Mouse (Mus musculus) neural tube, embryonic 14.5 days (tissue): ENCODE measurements around the gene March11. TPM values are rescaled to one million over a fixed set of nuclear protein-coding genes. Genes with fewer than 3 reads are reported as not detected.

Source experiments
- ATAC-seq: fragments of 200-750 bp; cut with Nextera tagmentation; 2 replicates; pipeline ENCODE4 v1.8.0; 2017; ENCODE audit warnings: low read depth, mild to moderate bottlenecking, moderate TSS enrichment, moderate library complexity
- H3K27ac ChIP-seq: fragments of 300-500 bp; sonication (generic); 2 replicates; pipeline ENCODE4 v1.5.1; 2014; ENCODE audit warnings: low read depth, mild to moderate bottlenecking, control low read depth, low read length, moderate library complexity, mixed read lengths
- H3K27me3 ChIP-seq: fragments of 300-500 bp; sonication (generic); 2 replicates; pipeline ENCODE4 v1.6.1; 2014; ENCODE audit warnings: low read length; ENCODE audit not compliant: control insufficient read depth, insufficient read depth
- H3K36me3 ChIP-seq: fragments of 300-500 bp; sonication (generic); 2 replicates; pipeline ENCODE4 v1.6.1; 2014; ENCODE audit warnings: low read length, mixed read lengths; ENCODE audit not compliant: control insufficient read depth, insufficient read depth
- H3K4me1 ChIP-seq: fragments of 300-500 bp; sonication (generic); 2 replicates; pipeline ENCODE4 v1.6.1; 2014; ENCODE audit warnings: low read length; ENCODE audit not compliant: control insufficient read depth, insufficient read depth
- H3K4me2 ChIP-seq: fragments of 300-500 bp; sonication (generic); 2 replicates; pipeline ENCODE4 v1.6.1; 2014; ENCODE audit warnings: mild to moderate bottlenecking, low read depth, low read length, control low read depth
- H3K4me3 ChIP-seq: fragments of 300-500 bp; sonication (generic); 2 replicates; pipeline ENCODE4 v1.5.1; 2014; ENCODE audit warnings: low read depth, low read length, control low read depth, mixed read lengths
- H3K9ac ChIP-seq: fragments of 300-500 bp; sonication (generic); replicated peaks from 2 replicates; pipeline ENCODE4 v1.6.1; 2014; ENCODE audit warnings: low read depth, mild to moderate bottlenecking, control low read depth, low read length, mixed read lengths
- H3K9me3 ChIP-seq: fragments of 300-500 bp; sonication (generic); 2 replicates; pipeline ENCODE4 v1.6.1; 2016; ENCODE audit warnings: low read length; ENCODE audit not compliant: control insufficient read depth
- WGBS: fragments of 180-500 bp; shearing (Covaris S2); extraction: QIAGEN DNeasy Blood & Tissue Kit; methylation state at CpG from one replicate; pipeline ENCODE4 v1.1.7; 2014; 5-methylcytosine and 5-hydroxymethylcytosine counted together
- polyA plus RNA-seq: library from polyadenylated mRNA; unstranded; fragments of >200 nt; fragmentation: Nextera tagmentation; extraction: Ambion mirVana; gene quantifications from 2 replicates; pipeline ENCODE4 v1.2.1, GENCODE M21; 2014

The March11 gene
- polyA plus RNA-seq, 1 experiment from 2014 or later = 16.1 TPM

- Histone ChIP-seq H3K36me3 (no peaks in the 10 kb centered on the region), H3K9ac (peak overlapping the region; percentile 76), H3K4me3 (peak overlapping the region; percentile 72), H3K4me1 (no peaks in the 10 kb centered on the region), H3K27ac (peak overlapping the region; percentile 90), H3K27me3 (0 out of 2 replicates have a peak, but pooled peaks cover 2% of the 10 kb centered on the region), H3K4me2 (peak overlapping the region; percentile 85), H3K9me3 (no peaks in the 10 kb centered on the region)
- WGBS = under 1% methylated on average over 49 of the region's 62 CpGs
- ATAC-seq = peak; percentile 60
Observed at GRCm38 (mm10) chr15:26309291-26309931, 563 bp downstream of the March11 start.

- Histone ChIP-seq H3K4me1 (no peaks in the 10 kb centered on the region), H3K36me3 (no peaks in the 10 kb centered on the region)
- 82% methylated on average over 2 of the region's 2 CpGs for WGBS
Observed at GRCm38 (mm10) chr15:26319866-26320265, 11.0 kb downstream of the March11 start.

GRCm38 (mm10) chr15:26320402-26320801 is 11.6 kb downstream of the March11 start:
- Histone ChIP-seq H3K36me3 (no peaks in the 10 kb centered on the region), H3K4me1 (no peaks in the 10 kb centered on the region), H3K27ac (no peak overlapping the region), H3K4me2 (no peak overlapping the region), H3K9ac (no peak overlapping the region), H3K4me3 (no peak overlapping the region), H3K27me3 (no peaks in the 10 kb centered on the region), H3K9me3 (no peaks in the 10 kb centered on the region)
- ATAC-seq = no peak
- 82% methylated on average over 3 of the region's 3 CpGs for WGBS

More at GRCm38 (mm10) chr15:26319866-26320265, 11.0 kb downstream of the March11 start:
- no peak overlapping the region for H3K4me2 ChIP-seq
- ATAC-seq = no peak
- H3K4me3 ChIP-seq = no peak overlapping the region
- no peaks in the 10 kb centered on the region for H3K27me3 ChIP-seq
- H3K9ac ChIP-seq = no peak overlapping the region
- no peaks in the 10 kb centered on the region for H3K9me3 ChIP-seq
- no peak overlapping the region for H3K27ac ChIP-seq

- Histone ChIP-seq H3K27ac (no peak overlapping the region), H3K4me1 (no peaks in the 10 kb centered on the region), H3K4me2 (no peak overlapping the region), H3K9me3 (no peaks in the 10 kb centered on the region), H3K4me3 (no peak overlapping the region), H3K9ac (no peak overlapping the region), H3K36me3 (no peaks in the 10 kb centered on the region), H3K27me3 (no peaks in the 10 kb centered on the region)
- WGBS = 85% methylated on average over 4 of the region's 4 CpGs
- ATAC-seq = no peak
Observed at GRCm38 (mm10) chr15:26322804-26323203, 14.0 kb downstream of the March11 start.

GRCm38 (mm10) chr15:26327157-26327556 is 18.3 kb downstream of the March11 start:
- no peak overlapping the region for H3K4me3 ChIP-seq
- 87% methylated on average over 1 of the region's 1 CpGs for WGBS

GRCm38 (mm10) chr15:26335791-26336190 is 26.9 kb downstream of the March11 start:
- Histone ChIP-seq H3K4me2 (no peak overlapping the region), H3K9ac (no peak overlapping the region), H3K4me1 (no peaks in the 10 kb centered on the region), H3K4me3 (no peak overlapping the region), H3K9me3 (no peaks in the 10 kb centered on the region), H3K36me3 (no peaks in the 10 kb centered on the region), H3K27me3 (no peaks in the 10 kb centered on the region), H3K27ac (no peak overlapping the region)
- WGBS = 84% methylated on average over 3 of the region's 3 CpGs
- no peak for ATAC-seq

More at GRCm38 (mm10) chr15:26327157-26327556, 18.3 kb downstream of the March11 start:
- Histone ChIP-seq H3K4me2 (no peak overlapping the region), H3K36me3 (no peaks in the 10 kb centered on the region), H3K4me1 (no peaks in the 10 kb centered on the region), H3K9me3 (no peaks in the 10 kb centered on the region), H3K27ac (no peak overlapping the region), H3K9ac (no peak overlapping the region), H3K27me3 (no peaks in the 10 kb centered on the region)
- no peak for ATAC-seq

GRCm38 (mm10) chr15:26337775-26338174 is 28.9 kb downstream of the March11 start:
- Histone ChIP-seq H3K4me2 (no peak overlapping the region), H3K9me3 (no peaks in the 10 kb centered on the region), H3K9ac (no peak overlapping the region), H3K27me3 (no peaks in the 10 kb centered on the region), H3K36me3 (no peaks in the 10 kb centered on the region), H3K4me1 (no peaks in the 10 kb centered on the region), H3K4me3 (no peak overlapping the region), H3K27ac (no peak overlapping the region)
- WGBS = 83% methylated on average over 2 of the region's 2 CpGs
- no peak for ATAC-seq

- Histone ChIP-seq H3K4me2 (no peak overlapping the region), H3K4me1 (no peaks in the 10 kb centered on the region), H3K4me3 (no peak overlapping the region), H3K27me3 (no peaks in the 10 kb centered on the region), H3K27ac (no peak overlapping the region), H3K9me3 (no peaks in the 10 kb centered on the region), H3K36me3 (no peaks in the 10 kb centered on the region), H3K9ac (no peak overlapping the region)
- ATAC-seq = no peak
- WGBS = 75% methylated on average over 4 of the region's 4 CpGs
Observed at GRCm38 (mm10) chr15:26338343-26338742, 29.5 kb downstream of the March11 start.

- H3K4me1 ChIP-seq = no peaks in the 10 kb centered on the region
- ATAC-seq = 0 out of 2 replicates have a peak, but pooled peaks have one; percentile 50
- no peak overlapping the region for H3K4me2 ChIP-seq
- no peaks in the 10 kb centered on the region for H3K9me3 ChIP-seq
- H3K27me3 ChIP-seq = no peaks in the 10 kb centered on the region
- 47% methylated on average over 11 of the region's 11 CpGs for WGBS
- no peak overlapping the region for H3K9ac ChIP-seq
- no peaks in the 10 kb centered on the region for H3K36me3 ChIP-seq
- H3K4me3 ChIP-seq = no peak overlapping the region
- H3K27ac ChIP-seq = no peak overlapping the region
Observed at GRCm38 (mm10) chr15:26340490-26340889, 31.6 kb downstream of the March11 start.
